Mouse (Mus musculus) kidney, adult 2 months (tissue): ENCODE measurements around the gene Icos.

Experiments
- CTCF ChIP-seq: fragments of 200-500 bp; conservative IDR thresholded peaks from 2 replicates; pipeline ENCODE4 v1.5.1; 2011; ENCODE audit warnings: low read depth, mild to moderate bottlenecking, control low read depth, low read length, moderate library complexity, mixed read lengths; ENCODE audit not compliant: insufficient read depth, insufficient read length
- POLR2A ChIP-seq: fragments of 200-500 bp; IDR thresholded peaks from one replicate; pipeline ENCODE4 v1.6.1; 2011; ENCODE audit warnings: low read depth, low read length, control low read depth

GRCm38 (mm10) chr1:60930397-60930796 is 47.3 kb upstream of the Icos start:
- TF ChIP-seq POLR2A (no peak), CTCF (no peak)
